ENCODE assay signal across 9 mouse cellular contexts in genomic region chr10:7866762-7867665, GRCm38 (mm10). TPM values are rescaled to one million over a fixed set of nuclear protein-coding genes. Genes with fewer than 3 reads are reported as not detected.
DNase-seq lines count a peak whose midpoint lies in the region; ATAC-seq lines count a peak whose summit lies in the region.
"Had no signal": no experiment of that assay in that cellular context is flagged by ENCODE, and none has a peak within 500 bp of the region (broad histone marks: within the 10 kb centered on the region; RNA-seq: fewer than 3 reads in every experiment).

No protein-coding gene starts in this region.

- H3K27me3 ChIP-seq in forebrain, embryonic 10.5 days (ENCODE audit: poor library complexity, severe bottlenecking), result peaks cover 33% of the 10 kb centered on the region
- peaks cover 32% of the 10 kb centered on the region for H3K27me3 ChIP-seq in hindbrain, embryonic 12.5 days
- H3K27me3 ChIP-seq in liver, embryonic 12.5 days (replicated peaks), result peaks cover 37% of the 10 kb centered on the region
- H3K27me3 ChIP-seq in stomach, embryonic 14.5 days (ENCODE audit: control insufficient read depth, insufficient read depth, low read length), result peaks cover 5% of the 10 kb centered on the region; the same call in 1 of the 2 replicates

- WGBS in forebrain, embryonic 10.5 days, result 18% methylated on average over 50 of the region's 50 CpGs
- WGBS in hindbrain, embryonic 12.5 days, result 17% methylated on average over 50 of the region's 50 CpGs
- 19% methylated on average over 50 of the region's 50 CpGs for WGBS in liver, embryonic 12.5 days (ENCODE audit: insufficient replicate concordance)
- WGBS in stomach, embryonic 14.5 days, result 19% methylated on average over 49 of the region's 50 CpGs

- no peak for ATAC-seq in hindbrain, embryonic 12.5 days (ENCODE audit: low FRiP score)
- no peak for ATAC-seq in liver, embryonic 12.5 days
- no peak for ATAC-seq in stomach, embryonic 14.5 days (ENCODE audit: insufficient number of reproducible peaks, insufficient read depth, low FRiP score, low read depth)

- peak; percentile 28 to 45 for DNase-seq in layer of hippocampus, postnatal 10 days (ENCODE audit: low spot score in 2 of 2)
- DNase-seq in layer of hippocampus, adult 9-10 months (ENCODE audit: low spot score), result no peak
- DNase-seq in adrenal gland, adult 2 months, result peak; percentile 56
- DNase-seq in forebrain, embryonic 10.5 days (ENCODE audit: extremely low spot score, low spot score), result peak; percentile 25
- no peak for DNase-seq in layer of hippocampus, adult 8-10 months (ENCODE audit: low spot score in 2 of 2)

- peak overlapping the region; percentile 62 for H3K9ac ChIP-seq in hindbrain, embryonic 12.5 days
- no peak overlapping the region for H3K9ac ChIP-seq in liver, embryonic 12.5 days
- 0 out of 2 replicates have a peak overlapping the region, but pooled peaks have one; percentile 14 for H3K9ac ChIP-seq in stomach, embryonic 14.5 days (replicated peaks; ENCODE audit: low read depth, low read length)

- peaks cover 3% of the 10 kb centered on the region; the same call in 1 of the 2 replicates for H3K9me3 ChIP-seq in forebrain, embryonic 10.5 days
- no peaks in the 10 kb centered on the region for H3K9me3 ChIP-seq in hindbrain, embryonic 12.5 days (replicated peaks)
- H3K9me3 ChIP-seq in liver, embryonic 12.5 days (replicated peaks), result no peaks in the 10 kb centered on the region
- no peaks in the 10 kb centered on the region for H3K9me3 ChIP-seq in stomach, embryonic 14.5 days (ENCODE audit: control insufficient read depth, low read depth, low read length)

- peak overlapping the region; percentile 35; the same call in 1 of the 2 replicates for H3K27ac ChIP-seq in forebrain, embryonic 10.5 days
- no peak overlapping the region for H3K27ac ChIP-seq in hindbrain, embryonic 12.5 days
- no peak overlapping the region for H3K27ac ChIP-seq in liver, embryonic 12.5 days
- H3K27ac ChIP-seq in stomach, embryonic 14.5 days (ENCODE audit: low read length), result no peak overlapping the region

- peak overlapping the region; percentile 55 for H3K4me3 ChIP-seq in forebrain, embryonic 10.5 days
- peak overlapping the region; percentile 42 for H3K4me3 ChIP-seq in hindbrain, embryonic 12.5 days
- H3K4me3 ChIP-seq in liver, embryonic 12.5 days, result peak overlapping the region; percentile 37
- H3K4me3 ChIP-seq in stomach, embryonic 14.5 days (ENCODE audit: low read depth, low read length), result peak overlapping the region; percentile 27
- H3K4me3 ChIP-seq: erythroblast, embryonic 14.5 days had no signal

- H3K36me3 ChIP-seq in forebrain, embryonic 10.5 days (replicated peaks), result no peaks in the 10 kb centered on the region
- H3K36me3 ChIP-seq in hindbrain, embryonic 12.5 days, result no peaks in the 10 kb centered on the region
- H3K36me3 ChIP-seq in liver, embryonic 12.5 days, result no peaks in the 10 kb centered on the region
- H3K36me3 ChIP-seq in stomach, embryonic 14.5 days (ENCODE audit: control insufficient read depth, insufficient read depth, low read length), result no peaks in the 10 kb centered on the region

- peaks cover 27% of the 10 kb centered on the region for H3K4me1 ChIP-seq in forebrain, embryonic 10.5 days
- peaks cover 10% of the 10 kb centered on the region for H3K4me1 ChIP-seq in hindbrain, embryonic 12.5 days
- H3K4me1 ChIP-seq in liver, embryonic 12.5 days, result no peaks in the 10 kb centered on the region
- H3K4me1 ChIP-seq in stomach, embryonic 14.5 days (ENCODE audit: control insufficient read depth, insufficient read depth, low read length), result peaks cover 8% of the 10 kb centered on the region; the same call in 1 of the 2 replicates

- H3K4me2 ChIP-seq in hindbrain, embryonic 12.5 days (replicated peaks), result peak overlapping the region; percentile 66
- peak overlapping the region; percentile 60 for H3K4me2 ChIP-seq in liver, embryonic 12.5 days
- peak overlapping the region; percentile 45 for H3K4me2 ChIP-seq in stomach, embryonic 14.5 days (replicated peaks; ENCODE audit: low read depth, low read length)

RNA-seq across cellular contexts. Expression of gene Zc3h12d, which starts 34.7 kb away (rescaled TPM):
- total RNA-seq in layer of hippocampus, postnatal 10 days (2021), result under 1 TPM; 0.16 to 0.22 TPM
- under 1 TPM; 0.28 to 0.35 TPM for total RNA-seq in adrenal gland, adult 2 months (2021)
- 0.40 TPM in 2 replicates for polyA plus RNA-seq in adrenal gland, adult 2 months (2012; rRNA removed)
- 0.11 TPM in 1 of 2 replicates, not detected in the other for polyA plus RNA-seq in forebrain, embryonic 10.5 days (2016; fragmentation: Nextera tagmentation; extraction: Ambion mirVana)
- 0.19 and 0.25 TPM in 2 replicates for polyA plus RNA-seq in hindbrain, embryonic 12.5 days (2016; fragmentation: Nextera tagmentation; extraction: Ambion mirVana)
- 0.07 and 0.14 TPM in 2 replicates for polyA plus RNA-seq in liver, embryonic 12.5 days (2016; fragmentation: Nextera tagmentation; extraction: Ambion mirVana)
- 0.17 TPM in 1 of 2 replicates, not detected in the other for polyA plus RNA-seq in stomach, embryonic 14.5 days (2014; fragmentation: Nextera tagmentation; extraction: Ambion mirVana)
- under 1 TPM in 3 of 4 experiments, not detected in 1; 0.10 to 0.31 (median 0.16) TPM for total RNA-seq in layer of hippocampus, adult 8-10 months (2022)
- polyA plus RNA-seq: erythroblast, embryonic 14.5 days had no signal

Comparison
In these comparisons a context has a peak if more than half of its experiments do, and no peak if none do; other contexts are left out.
1. DNase-seq: peak in layer of hippocampus, postnatal 10 days (2 of 2), adrenal gland, adult 2 months (single experiment) and forebrain, embryonic 10.5 days (single experiment); none in layer of hippocampus, adult 9-10 months (single experiment) and layer of hippocampus, adult 8-10 months (0 of 2).
2. Peak in every context shown above with its lines, with median percentiles within 50 percentile points of each other: H3K4me3 ChIP-seq and H3K4me2 ChIP-seq.